Mouse (Mus musculus) embryonic facial prominence, embryonic 14.5 days (tissue): ENCODE measurements around the gene Tstd3. TPM values are rescaled to one million over a fixed set of nuclear protein-coding genes. Genes with fewer than 3 reads are reported as not detected.

Experiments used
- ATAC-seq: fragments of 200-750 bp; cut with Nextera tagmentation; 2 replicates; pipeline ENCODE4 v1.8.0; 2017; ENCODE audit warnings: low read depth, moderate number of reproducible peaks, moderate TSS enrichment
- DNase-seq: peaks from one replicate; pipeline ENCODE4 v3.0.0-alpha.2; 2015; ENCODE audit warnings: low spot score
- H3K27ac ChIP-seq: fragments of 300-500 bp; sonication (generic); replicated peaks from 2 replicates; pipeline ENCODE4 v1.5.1; 2014; ENCODE audit warnings: low read depth, mild to moderate bottlenecking, low read length, moderate library complexity
- H3K27me3 ChIP-seq: fragments of 300-500 bp; sonication (generic); replicated peaks from 2 replicates; pipeline ENCODE4 v1.6.1; 2014; ENCODE audit warnings: low read length; ENCODE audit not compliant: control insufficient read depth, insufficient read depth
- H3K36me3 ChIP-seq: fragments of 300-500 bp; sonication (generic); 2 replicates; pipeline ENCODE4 v1.6.1; 2014; ENCODE audit warnings: low read length, mixed read lengths; ENCODE audit not compliant: control insufficient read depth, insufficient read depth
- H3K4me1 ChIP-seq: fragments of 300-500 bp; sonication (generic); 2 replicates; pipeline ENCODE4 v1.6.1; 2014; ENCODE audit warnings: antibody characterized with exemption, low read length; ENCODE audit not compliant: control insufficient read depth, insufficient read depth
- H3K4me2 ChIP-seq: fragments of 300-500 bp; sonication (generic); 2 replicates; pipeline ENCODE4 v1.6.1; 2014; ENCODE audit warnings: low read depth, mild to moderate bottlenecking, low read length, moderate library complexity, mixed read lengths
- H3K4me3 ChIP-seq: fragments of 300-500 bp; sonication (generic); 2 replicates; pipeline ENCODE4 v1.5.1; 2014; ENCODE audit warnings: low read depth, mild to moderate bottlenecking, low read length
- H3K9ac ChIP-seq: fragments of 300-500 bp; sonication (generic); 2 replicates; pipeline ENCODE4 v1.6.1; 2014; ENCODE audit warnings: low read depth, mild to moderate bottlenecking, low read length, moderate library complexity, mixed read lengths
- H3K9me3 ChIP-seq: fragments of 300-500 bp; sonication (generic); 2 replicates; pipeline ENCODE4 v1.6.1; 2016; ENCODE audit warnings: low read length; ENCODE audit not compliant: control insufficient read depth
- WGBS: fragments of 180-500 bp; shearing (Covaris S2); extraction: QIAGEN DNeasy Blood & Tissue Kit; methylation state at CpG from one replicate; pipeline ENCODE4 v1.1.7; 2014; 5-methylcytosine and 5-hydroxymethylcytosine counted together
- polyA plus RNA-seq: library from polyadenylated mRNA; unstranded; fragments of >200 nt; fragmentation: Nextera tagmentation; extraction: Ambion mirVana; gene quantifications from 2 replicates; pipeline ENCODE4 v1.2.1, GENCODE M21; 2014

The Tstd3 gene
- polyA plus RNA-seq, 1 experiment from 2014 or later: 8.9 TPM

DNA sequence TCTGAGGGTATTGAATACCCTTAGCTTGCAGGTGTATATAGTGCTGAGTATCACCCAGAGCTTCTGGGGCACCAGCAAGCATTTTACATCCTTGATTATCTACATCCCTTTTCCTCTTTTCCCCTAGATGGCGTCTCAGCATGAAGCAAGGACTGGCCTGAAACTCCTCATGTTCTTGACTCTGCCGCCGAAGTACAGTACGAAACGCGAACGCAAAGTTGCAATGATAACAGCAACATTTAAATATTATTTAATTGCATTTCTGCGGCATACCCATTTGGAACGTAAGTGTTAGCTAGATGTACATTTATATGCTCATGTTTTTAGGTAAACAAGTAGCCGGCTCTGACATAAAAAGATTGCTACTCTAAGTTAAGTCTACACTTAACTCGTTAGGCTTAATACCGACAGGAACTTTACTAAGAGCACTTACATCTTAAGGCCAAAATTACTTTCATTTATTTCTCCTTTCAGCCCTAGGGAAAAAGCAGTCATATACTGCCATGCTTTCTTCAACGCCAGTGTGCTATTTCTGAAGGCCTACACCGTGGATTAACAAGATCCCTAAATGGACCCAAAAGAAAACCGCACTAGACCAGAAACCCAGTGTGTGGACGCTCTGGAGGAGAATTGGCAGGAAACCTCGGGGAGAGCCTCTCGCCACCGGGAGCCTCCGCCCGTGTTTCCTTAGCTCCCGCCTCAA, 39.9 kb downstream of the Tstd3 start:
- H3K9me3 ChIP-seq: no peaks in the 10 kb centered on the region
- peak overlapping the region; percentile 91 for H3K9ac ChIP-seq
- H3K4me2 ChIP-seq: peak overlapping the region; percentile 82
- H3K36me3 ChIP-seq: no peaks in the 10 kb centered on the region
- peak overlapping the region; percentile 84 for H3K4me3 ChIP-seq
- DNase-seq (peak; percentile 76), ATAC-seq (peak; percentile 64)
- peak overlapping the region; percentile 86 for H3K27ac ChIP-seq
- no peaks in the 10 kb centered on the region for H3K27me3 ChIP-seq
- 1% methylated on average over 21 of the region's 22 CpGs for WGBS
- H3K4me1 ChIP-seq: 0 out of 2 replicates have a peak, but pooled peaks cover 7% of the 10 kb centered on the region

DNA sequence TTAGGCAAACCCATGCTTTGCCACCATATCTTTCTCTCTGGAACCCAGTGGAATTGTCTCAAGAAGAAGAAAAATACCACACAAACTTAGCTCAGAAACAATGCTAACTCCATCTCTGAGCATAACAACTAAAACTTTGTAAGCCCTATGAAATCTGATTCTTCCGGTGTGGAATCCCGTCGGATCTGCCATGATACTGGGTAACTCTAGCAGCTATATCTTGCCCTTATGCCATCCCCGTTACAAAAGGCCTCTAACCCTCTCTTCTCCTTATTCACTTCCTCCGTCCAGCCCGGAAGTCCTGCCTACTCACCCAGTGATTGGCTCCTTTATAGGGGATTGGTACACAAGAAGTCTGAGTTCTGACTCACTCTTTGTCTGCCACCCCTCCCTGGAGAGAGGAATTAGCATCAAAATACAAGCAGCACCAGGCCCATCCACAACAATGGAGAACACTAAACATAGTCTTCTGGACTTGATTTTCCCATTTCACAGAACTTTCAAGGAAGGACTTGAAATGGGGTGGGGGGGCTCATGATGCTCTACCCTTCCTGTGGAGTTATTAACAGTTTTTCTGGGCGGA, 44.2 kb downstream of the Tstd3 start:
- WGBS: 55% methylated on average over 7 of the region's 7 CpGs
- no peak for DNase-seq
- H3K9ac ChIP-seq: no peak overlapping the region

DNA sequence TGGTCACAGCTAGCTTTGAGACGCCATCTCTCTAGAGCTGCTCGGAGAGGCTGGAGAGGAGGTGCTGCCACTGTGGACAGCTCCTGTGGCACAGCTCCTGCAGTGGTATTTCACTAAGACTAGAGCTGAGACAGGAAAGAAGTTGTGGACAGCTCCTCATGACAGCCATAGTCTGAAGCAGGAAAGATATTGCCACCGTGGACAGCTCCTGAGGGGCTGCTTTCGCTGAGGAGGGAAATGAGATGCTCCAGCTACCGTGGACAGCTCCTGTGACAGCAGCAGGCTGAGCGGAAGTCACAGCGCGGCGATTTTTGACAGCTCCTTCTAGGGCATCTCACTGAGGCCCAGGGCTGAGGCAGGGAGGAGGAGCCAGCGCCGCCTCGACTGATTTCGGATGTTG, 54.9 kb downstream of the Tstd3 start:
- H3K9ac ChIP-seq: no peak overlapping the region
- peak; percentile 97 for DNase-seq
- no peaks in the 10 kb centered on the region for H3K27me3 ChIP-seq
- no peaks in the 10 kb centered on the region for H3K4me1 ChIP-seq
- 2% methylated on average over 13 of the region's 13 CpGs for WGBS
- H3K9me3 ChIP-seq: no peaks in the 10 kb centered on the region
- H3K27ac ChIP-seq: no peak overlapping the region
- H3K4me2 ChIP-seq: 0 out of 2 replicates have a peak overlapping the region, but pooled peaks have one; percentile 25
- no peak overlapping the region for H3K4me3 ChIP-seq
- ATAC-seq: peak; percentile 97
- H3K36me3 ChIP-seq: no peaks in the 10 kb centered on the region

More for the DNA sequence above, 44.2 kb downstream of the Tstd3 start:
- H3K36me3 ChIP-seq: no peaks in the 10 kb centered on the region
- no peak overlapping the region for H3K4me3 ChIP-seq
- H3K27ac ChIP-seq: no peak overlapping the region
- no peaks in the 10 kb centered on the region for H3K4me1 ChIP-seq
- no peaks in the 10 kb centered on the region for H3K9me3 ChIP-seq
- no peak for ATAC-seq
- no peaks in the 10 kb centered on the region for H3K27me3 ChIP-seq
- no peak overlapping the region for H3K4me2 ChIP-seq

Other genes with a start within 250 kb of the Tstd3 start
- not detected in 2 replicates for gene Prdm13, start 81.2 kb downstream of the Tstd3 start, polyA plus RNA-seq
- 42.1 and 42.7 TPM in 2 replicates for gene Ccnc, start 39.5 kb downstream of the Tstd3 start, polyA plus RNA-seq
- gene Usp45, start 56 bp downstream of the Tstd3 start, polyA plus RNA-seq: 10.5 and 11.5 TPM in 2 replicates
- gene Pnisr, start 80.4 kb upstream of the Tstd3 start, polyA plus RNA-seq: 114 and 122 TPM in 2 replicates
- 12.6 and 12.7 TPM in 2 replicates for gene Coq3, start 112.5 kb upstream of the Tstd3 start, polyA plus RNA-seq
- gene Faxc, start 164.1 kb upstream of the Tstd3 start, polyA plus RNA-seq: 8.1 and 8.7 TPM in 2 replicates